Mouse (Mus musculus) hindbrain, postnatal 0 days (tissue): ENCODE results near the gene Camkk2. TPM values are rescaled to one million over a fixed set of nuclear protein-coding genes. Genes with fewer than 3 reads are reported as not detected.

ENCODE experiments used
- ATAC-seq: fragments of 200-750 bp; cut with Nextera tagmentation; 2 replicates; pipeline ENCODE4 v1.8.0; 2017; ENCODE audit warnings: mild to moderate bottlenecking, moderate TSS enrichment, moderate library complexity
- DNase-seq: peaks from one replicate; pipeline ENCODE4 v3.0.0-alpha.2; 2015; ENCODE audit warnings: low spot score
- H3K27ac ChIP-seq: fragments of 300-500 bp; sonication (generic); 2 replicates; pipeline ENCODE4 v1.5.1; 2014; ENCODE audit warnings: mild to moderate bottlenecking
- H3K27me3 ChIP-seq: fragments of 300-500 bp; sonication (generic); 2 replicates; pipeline ENCODE4 v1.6.1; 2014; ENCODE audit warnings: low read length, mixed read lengths; ENCODE audit not compliant: insufficient read depth
- H3K36me3 ChIP-seq: fragments of 300-500 bp; sonication (generic); 2 replicates; pipeline ENCODE4 v1.6.1; 2014; ENCODE audit warnings: low read length, mixed read lengths; ENCODE audit not compliant: insufficient read depth
- H3K4me1 ChIP-seq: fragments of 300-500 bp; sonication (generic); 2 replicates; pipeline ENCODE4 v1.6.1; 2014; ENCODE audit warnings: antibody characterized with exemption, low read length, mixed read lengths; ENCODE audit not compliant: insufficient read depth
- H3K4me2 ChIP-seq: fragments of 300-500 bp; sonication (generic); 2 replicates; pipeline ENCODE4 v1.6.1; 2014; ENCODE audit warnings: low read depth, mild to moderate bottlenecking, low read length, moderate library complexity, mixed read lengths
- H3K4me3 ChIP-seq: fragments of 300-500 bp; sonication (generic); 2 replicates; pipeline ENCODE4 v1.5.1; 2014; ENCODE audit warnings: low read length
- H3K9ac ChIP-seq: fragments of 300-500 bp; sonication (generic); replicated peaks from 2 replicates; pipeline ENCODE4 v1.6.1; 2014; ENCODE audit warnings: mild to moderate bottlenecking, low read length, moderate library complexity, mixed read lengths
- H3K9me3 ChIP-seq: fragments of 300-500 bp; sonication (generic); 2 replicates; pipeline ENCODE4 v1.6.1; 2016; ENCODE audit warnings: low read length, mixed read lengths
- CTCF ChIP-seq: IDR thresholded peaks from 2 replicates; pipeline ENCODE4 v1.5.1; 2016; ENCODE audit warnings: antibody characterized with exemption, control low read depth, low read depth
- WGBS: fragments of 180-500 bp; shearing (Covaris S2); extraction: QIAGEN DNeasy Blood & Tissue Kit; methylation state at CpG from one replicate; pipeline ENCODE4 v1.1.7; 2014; 5-methylcytosine and 5-hydroxymethylcytosine counted together
- polyA plus RNA-seq: library from polyadenylated mRNA; unstranded; fragments of >200 nt; fragmentation: Nextera tagmentation; extraction: Ambion mirVana; gene quantifications from 2 replicates; pipeline ENCODE4 v1.2.1, GENCODE M21; 2015
- total RNA-seq: library from RNA; depleted of rRNA; stranded (reverse); fragments of >200 nt; gene quantifications from 2 replicates; pipeline ENCODE4 v1.2.3, GENCODE M21; 2014

Camkk2 gene
- total and polyA plus RNA-seq, 2 experiments from 2014 or later: 61.8 to 112 TPM

DNA sequence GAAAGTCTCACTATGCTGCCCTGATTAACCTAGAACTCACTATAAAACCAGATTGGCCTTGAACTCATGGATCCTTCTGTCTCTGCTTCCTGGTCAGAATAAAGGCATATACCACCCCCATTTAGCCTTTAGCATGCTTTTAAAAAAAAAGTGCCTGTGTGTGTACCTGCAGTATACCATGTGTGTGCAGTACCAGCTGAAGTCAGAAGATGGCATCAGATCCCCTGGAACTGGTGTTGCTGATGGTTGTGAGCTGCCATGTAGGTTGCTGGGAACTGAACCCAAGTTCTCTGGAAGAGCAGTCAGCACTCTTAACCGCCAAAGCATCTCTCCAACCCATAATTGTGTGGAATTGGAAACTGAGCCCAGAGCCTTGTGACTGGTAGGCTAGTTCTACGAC is 62.4 kb downstream of the Camkk2 start:
- Histone ChIP-seq H3K27ac (no peak overlapping the region), H3K9me3 (no peaks in the 10 kb centered on the region), H3K9ac (no peak overlapping the region), H3K27me3 (no peaks in the 10 kb centered on the region), H3K4me2 (no peak overlapping the region), H3K36me3 (no peaks in the 10 kb centered on the region; the same call in 1 of the 2 replicates), H3K4me3 (no peak overlapping the region), H3K4me1 (no peaks in the 10 kb centered on the region)
- TF ChIP-seq CTCF: 0 out of 2 replicates have a peak, but pooled peaks have one; percentile 10
- ATAC-seq: no peak
- 99% methylated on average over 2 of the region's 2 CpGs for WGBS
- no peak for DNase-seq

DNA sequence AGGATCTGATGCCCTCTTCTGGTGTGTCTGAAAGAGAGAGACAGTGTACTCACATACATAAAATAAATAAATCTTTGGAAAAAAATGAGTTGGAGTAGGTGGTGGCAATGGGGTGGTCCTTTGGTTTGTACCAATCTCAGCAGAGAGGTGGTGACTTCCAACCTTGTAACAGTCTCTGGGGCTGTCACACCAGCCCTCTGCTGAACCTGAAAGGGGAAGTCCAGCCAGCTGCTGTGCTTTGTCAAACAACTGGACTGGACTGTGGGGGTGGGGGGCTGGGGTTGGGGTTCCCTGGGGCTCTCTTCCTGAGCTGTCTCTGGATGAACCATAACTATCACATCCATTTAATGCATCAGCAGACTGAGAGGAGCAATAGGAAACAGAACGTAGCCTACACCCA is 63.5 kb downstream of the Camkk2 start:
- Histone ChIP-seq H3K9me3 (no peaks in the 10 kb centered on the region), H3K9ac (no peak overlapping the region), H3K36me3 (no peaks in the 10 kb centered on the region; the same call in 1 of the 2 replicates), H3K27ac (no peak overlapping the region), H3K27me3 (no peaks in the 10 kb centered on the region), H3K4me1 (no peaks in the 10 kb centered on the region), H3K4me3 (no peak overlapping the region), H3K4me2 (no peak overlapping the region)
- TF ChIP-seq CTCF: no peak
- 76% methylated on average over 1 of the region's 1 CpGs for WGBS
- DNase-seq (no peak), ATAC-seq (no peak)

- WGBS: 90% methylated on average over 6 of the region's 6 CpGs
- no peak overlapping the region for H3K4me3 ChIP-seq
- no peak overlapping the region for H3K4me2 ChIP-seq
- H3K27me3 ChIP-seq: no peaks in the 10 kb centered on the region
- H3K9ac ChIP-seq: no peak overlapping the region
- TF ChIP-seq CTCF: no peak
- ATAC-seq (no peak), DNase-seq (no peak)
- H3K4me1 ChIP-seq: peaks cover 15% of the 10 kb centered on the region; the same call in 1 of the 2 replicates
- no peaks in the 10 kb centered on the region for H3K9me3 ChIP-seq
- no peak overlapping the region for H3K27ac ChIP-seq
- no peaks in the 10 kb centered on the region for H3K36me3 ChIP-seq
These were observed 70.4 kb downstream of the Camkk2 start for GRCm38 (mm10) chr5:122708819-122709218.

DNA sequence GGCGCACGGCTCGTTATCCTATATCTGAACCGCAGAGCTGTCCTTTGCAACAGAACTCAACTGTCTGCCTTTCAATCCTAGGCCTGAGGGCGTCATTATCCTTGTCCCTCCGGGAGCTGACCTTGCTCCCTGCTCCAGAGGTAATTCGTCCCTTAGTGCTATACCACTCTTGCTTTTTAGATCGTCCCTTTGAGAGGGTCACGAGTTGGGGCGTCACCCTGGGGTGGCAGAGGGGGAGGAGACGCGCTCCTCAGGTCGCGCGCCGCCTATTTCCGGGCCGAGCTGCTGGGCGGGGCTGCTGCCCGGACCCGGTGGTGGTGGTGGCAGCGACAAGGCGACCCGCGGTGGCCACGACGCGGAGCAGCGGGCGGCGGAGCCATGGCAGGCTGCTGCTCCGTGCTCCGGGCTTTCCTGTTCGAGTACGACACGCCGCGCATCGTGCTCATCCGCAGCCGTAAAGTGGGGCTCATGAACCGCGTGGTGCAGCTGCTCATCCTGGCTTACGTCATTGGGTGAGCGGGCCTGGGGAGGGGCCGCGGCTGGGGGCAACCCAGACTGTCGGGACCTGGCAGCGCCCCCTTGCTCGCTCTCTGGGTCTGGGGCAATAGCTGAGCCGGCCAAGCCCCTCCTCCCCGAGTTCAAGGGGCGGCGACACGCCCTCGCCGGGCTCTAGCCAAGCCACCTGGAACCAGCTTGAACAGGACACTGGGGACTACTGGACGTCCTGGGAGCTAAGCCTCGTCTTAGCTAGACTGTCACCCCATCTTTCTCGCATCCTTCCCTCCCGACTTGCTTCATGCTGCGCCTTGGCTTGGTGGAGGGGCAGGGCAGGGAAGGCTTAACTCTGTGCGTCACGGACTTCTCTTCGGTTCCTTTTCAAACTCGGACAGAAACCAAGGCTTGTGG is 71.7 kb downstream of the Camkk2 start, which contains the start of gene P2rx4:
Gene P2rx4, plus strand, starts transcription at position 269 of the 906 bp plus-strand sequence.
- no peaks in the 10 kb centered on the region for H3K36me3 ChIP-seq
- H3K27ac ChIP-seq: peak within 1 kb of the TSS; percentile 95
- peaks cover 15% of the 10 kb centered on the region; the same call in 1 of the 2 replicates for H3K4me1 ChIP-seq
- peak within 1 kb of the TSS; percentile 60 for H3K4me3 ChIP-seq
- H3K4me2 ChIP-seq: peak within 1 kb of the TSS; percentile 73
- H3K9ac ChIP-seq: peak within 1 kb of the TSS; percentile 81
- TF ChIP-seq CTCF: peak; percentile 47; the same call in 1 of the 2 replicates
- H3K27me3 ChIP-seq: no peaks in the 10 kb centered on the region
- H3K9me3 ChIP-seq: no peaks in the 10 kb centered on the region
- DNase-seq: peak; percentile 93
- ATAC-seq: peak; percentile 96
- under 1% methylated on average over 65 of the region's 66 CpGs for WGBS

DNA sequence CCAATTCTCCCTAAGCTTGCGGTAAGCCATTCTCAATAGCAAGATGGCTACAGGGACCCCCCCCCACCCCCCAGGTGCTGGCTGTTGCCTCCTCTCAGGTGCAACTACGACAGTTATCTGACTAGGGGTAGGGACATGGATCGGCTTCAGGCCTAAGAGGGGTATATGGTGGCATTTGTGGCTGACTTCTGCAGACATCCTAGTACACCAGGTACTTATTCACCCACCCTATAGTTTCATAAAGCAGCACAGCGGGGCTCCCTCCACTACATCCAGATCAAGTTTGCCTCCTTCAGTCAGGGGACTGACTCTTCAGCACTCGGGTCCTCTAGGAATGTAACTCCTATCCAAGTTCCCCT is 72.3 kb downstream of the Camkk2 start:
- H3K4me3 ChIP-seq: peak overlapping the region; percentile 60
- H3K27ac ChIP-seq: peak overlapping the region; percentile 95
- no peaks in the 10 kb centered on the region for H3K36me3 ChIP-seq
- H3K27me3 ChIP-seq: no peaks in the 10 kb centered on the region
- TF ChIP-seq CTCF: no peak
- DNase-seq (no peak), ATAC-seq (no peak)
- peaks cover 15% of the 10 kb centered on the region; the same call in 1 of the 2 replicates for H3K4me1 ChIP-seq
- 37% methylated on average over 5 of the region's 5 CpGs for WGBS
- H3K9me3 ChIP-seq: no peaks in the 10 kb centered on the region
- H3K4me2 ChIP-seq: peak overlapping the region; percentile 73
- peak overlapping the region; percentile 81 for H3K9ac ChIP-seq

GRCm38 (mm10) chr5:122705174-122705573 is 74.0 kb downstream of the Camkk2 start:
- no peak overlapping the region for H3K9ac ChIP-seq
- H3K36me3 ChIP-seq: no peaks in the 10 kb centered on the region
- H3K27ac ChIP-seq: no peak overlapping the region
- no peak for TF ChIP-seq CTCF
- H3K9me3 ChIP-seq: no peaks in the 10 kb centered on the region
- no peak overlapping the region for H3K4me2 ChIP-seq
- H3K27me3 ChIP-seq: no peaks in the 10 kb centered on the region
- no peak for ATAC-seq
- no peak overlapping the region for H3K4me3 ChIP-seq
- WGBS: 61% methylated on average over 3 of the region's 3 CpGs
- H3K4me1 ChIP-seq: peaks cover 15% of the 10 kb centered on the region; the same call in 1 of the 2 replicates
- peak; percentile 48 for DNase-seq

- Histone ChIP-seq H3K4me1 (peaks cover 15% of the 10 kb centered on the region; the same call in 1 of the 2 replicates), H3K9ac (no peak overlapping the region), H3K27me3 (no peaks in the 10 kb centered on the region), H3K4me3 (no peak overlapping the region), H3K4me2 (no peak overlapping the region), H3K27ac (no peak overlapping the region), H3K9me3 (no peaks in the 10 kb centered on the region), H3K36me3 (no peaks in the 10 kb centered on the region)
- 84% methylated on average over 4 of the region's 4 CpGs for WGBS
- no peak for ATAC-seq
- no peak for TF ChIP-seq CTCF
- no peak for DNase-seq
These were observed 74.6 kb downstream of the Camkk2 start for GRCm38 (mm10) chr5:122704571-122704970.
